Mouse (Mus musculus) olfactory bulb, adult 2 months (tissue): Measurements from ENCODE around the gene Selplg.

Source experiments
- CTCF ChIP-seq: fragments of 200-500 bp; IDR thresholded peaks from 2 replicates; pipeline ENCODE4 v1.5.1; 2012; ENCODE audit warnings: low read depth, mild to moderate bottlenecking, low read length, moderate library complexity; ENCODE audit not compliant: insufficient read depth
- POLR2A ChIP-seq: fragments of 200-500 bp; IDR thresholded peaks from 2 replicates; pipeline ENCODE4 v1.6.1; 2012; ENCODE audit warnings: mild to moderate bottlenecking, low read depth, low read length, moderate library complexity; ENCODE audit not compliant: insufficient read depth

DNA sequence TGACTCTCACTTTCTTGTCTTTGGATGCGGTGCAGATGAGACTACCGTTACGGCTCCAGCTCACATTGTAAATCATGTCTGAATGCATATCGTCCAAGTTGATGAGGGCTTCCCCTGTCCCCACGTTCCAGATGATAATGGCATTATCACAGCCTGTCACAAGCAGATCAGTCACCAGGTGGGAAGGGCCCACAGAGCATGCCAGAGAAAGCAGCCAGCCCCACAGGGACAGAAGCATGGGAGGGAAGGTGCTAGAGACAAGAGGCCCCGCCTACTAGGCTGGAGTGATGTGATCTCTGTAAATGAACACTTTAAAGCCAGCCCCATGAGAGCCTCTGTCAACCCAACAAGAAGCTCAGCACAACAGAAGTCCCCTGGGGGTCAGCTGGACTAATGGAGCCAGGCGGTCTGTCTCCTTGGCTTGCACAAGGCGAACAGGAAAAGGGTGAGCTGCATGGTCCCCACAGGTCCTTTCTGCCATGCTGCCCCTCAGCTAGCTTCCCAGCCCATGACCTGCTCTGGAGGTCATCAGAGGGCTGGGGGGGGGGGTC is 18.3 kb upstream of the Selplg start:
- TF ChIP-seq CTCF (no peak), POLR2A (no peak)
